Mouse (Mus musculus): ENCODE results near the gene Tsr2. TPM values are rescaled to one million over a fixed set of nuclear protein-coding genes. Genes with fewer than 3 reads are reported as not detected.

Tsr2 gene
- polyA plus RNA-seq, 1 experiment = 2.7 TPM

DNA sequence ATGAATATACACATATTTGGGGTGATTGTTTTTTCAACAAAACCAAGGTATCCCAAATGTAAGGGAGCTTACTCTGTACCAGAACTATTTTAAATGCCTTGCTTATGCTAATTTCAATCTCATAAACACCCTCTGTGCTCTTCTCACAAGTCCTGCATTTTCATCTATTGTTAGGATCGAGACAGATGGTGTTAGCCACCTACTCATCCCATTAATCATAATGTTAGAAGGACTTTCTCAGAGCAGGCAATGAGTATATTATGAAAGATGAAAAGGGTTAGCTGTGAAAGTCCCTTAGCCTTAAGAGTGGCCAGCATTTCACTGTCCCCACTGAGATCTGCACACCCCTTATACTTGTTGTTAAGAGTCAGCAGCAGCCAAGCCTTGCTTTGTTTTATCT lies 8.9 kb downstream of the Tsr2 start:
- Histone ChIP-seq H3K4me3 (ENCODE audit: control insufficient read depth, low read depth, low read length) (no peak overlapping the region), H3K4me1 (ENCODE audit: control insufficient read depth, insufficient read depth, low read length) (no peaks in the 10 kb centered on the region), H3K27ac (ENCODE audit: control insufficient read depth, insufficient read depth, low read depth, low read length) (no peak overlapping the region), H3K36me3 (ENCODE audit: control insufficient read depth, insufficient read depth, low read length) (no peaks in the 10 kb centered on the region), H3K27me3 (ENCODE audit: control insufficient read depth, insufficient read depth, low read length) (no peaks in the 10 kb centered on the region)
- no peak for TF ChIP-seq CTCF (IDR thresholded peaks at IDR 0.05; ENCODE audit: control insufficient read depth, insufficient read depth, insufficient replicate concordance, low read depth, low read length)
- TF ChIP-seq POLR2A (IDR thresholded peaks at IDR 0.05; ENCODE audit: control insufficient read depth, low read depth, low read length) = no peak

DNA sequence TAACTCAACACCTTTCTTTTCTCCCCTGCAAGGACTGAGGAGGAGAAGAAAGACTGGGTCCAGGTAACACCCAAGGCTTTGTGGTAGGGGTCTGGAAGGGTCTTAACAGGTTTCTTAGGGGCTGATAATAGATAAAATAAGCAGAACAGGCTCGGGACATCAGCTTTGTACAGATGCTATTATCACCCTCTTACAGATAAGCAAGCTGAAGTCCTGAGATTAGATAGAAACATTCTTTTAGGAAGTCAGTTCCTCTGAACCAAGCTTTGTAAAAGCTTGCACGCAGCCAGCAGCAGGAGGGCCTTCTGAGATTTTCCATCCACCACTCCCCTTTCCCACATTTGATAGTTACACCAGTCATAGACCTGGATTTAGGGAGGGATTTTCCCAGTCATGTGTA lies 10.7 kb downstream of the Tsr2 start:
- no peaks in the 10 kb centered on the region for H3K36me3 ChIP-seq (ENCODE audit: control insufficient read depth, insufficient read depth, low read length)
- H3K27ac ChIP-seq (ENCODE audit: control insufficient read depth, insufficient read depth, low read depth, low read length) = no peak overlapping the region
- H3K4me3 ChIP-seq (ENCODE audit: control insufficient read depth, low read depth, low read length) = no peak overlapping the region
- TF ChIP-seq POLR2A (IDR thresholded peaks at IDR 0.05; ENCODE audit: control insufficient read depth, low read depth, low read length) (no peak), CTCF (IDR thresholded peaks at IDR 0.05; ENCODE audit: control insufficient read depth, insufficient read depth, insufficient replicate concordance, low read depth, low read length) (no peak)
- H3K4me1 ChIP-seq (ENCODE audit: control insufficient read depth, insufficient read depth, low read length) = no peaks in the 10 kb centered on the region
- no peaks in the 10 kb centered on the region for H3K27me3 ChIP-seq (ENCODE audit: control insufficient read depth, insufficient read depth, low read length)

DNA sequence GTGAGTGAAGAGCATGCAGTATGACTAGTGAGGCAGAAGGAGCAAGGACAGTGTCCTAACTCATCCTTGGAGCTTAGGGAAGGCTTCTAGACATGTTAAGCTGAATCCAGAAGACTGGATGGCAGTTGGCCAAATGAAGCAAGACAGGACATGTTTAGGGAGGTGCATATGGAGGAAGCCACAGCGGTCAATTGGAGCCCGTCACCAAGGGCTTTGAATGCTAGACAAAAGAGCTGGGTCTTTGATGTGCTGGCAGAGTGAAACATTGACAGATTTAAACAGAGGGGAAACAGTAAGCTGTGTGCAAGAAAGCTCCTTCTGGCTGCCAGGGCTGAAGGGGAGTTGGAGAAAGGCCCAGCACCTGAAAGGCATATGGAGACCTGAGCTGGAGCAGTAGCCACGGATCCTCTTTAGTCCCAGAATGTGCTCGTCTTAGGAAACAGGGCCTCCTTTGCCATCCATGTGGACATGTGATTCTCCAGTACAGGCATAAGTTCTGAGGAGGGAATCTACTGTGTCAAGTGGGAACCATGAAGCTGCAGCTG lies 19.3 kb downstream of the Tsr2 start:
- no peaks in the 10 kb centered on the region for H3K27me3 ChIP-seq (ENCODE audit: control insufficient read depth, insufficient read depth, low read length)
- peak overlapping the region; percentile 21; the same call in 1 of the 2 replicates for H3K4me3 ChIP-seq (ENCODE audit: control insufficient read depth, low read depth, low read length)
- no peak overlapping the region for H3K27ac ChIP-seq (ENCODE audit: control insufficient read depth, insufficient read depth, low read depth, low read length)
- no peak for TF ChIP-seq CTCF (IDR thresholded peaks at IDR 0.05; ENCODE audit: control insufficient read depth, insufficient read depth, insufficient replicate concordance, low read depth, low read length)
- TF ChIP-seq POLR2A (IDR thresholded peaks at IDR 0.05; ENCODE audit: control insufficient read depth, low read depth, low read length) = no peak
- H3K4me1 ChIP-seq (ENCODE audit: control insufficient read depth, insufficient read depth, low read length) = no peaks in the 10 kb centered on the region
- no peaks in the 10 kb centered on the region for H3K36me3 ChIP-seq (ENCODE audit: control insufficient read depth, insufficient read depth, low read length)

DNA sequence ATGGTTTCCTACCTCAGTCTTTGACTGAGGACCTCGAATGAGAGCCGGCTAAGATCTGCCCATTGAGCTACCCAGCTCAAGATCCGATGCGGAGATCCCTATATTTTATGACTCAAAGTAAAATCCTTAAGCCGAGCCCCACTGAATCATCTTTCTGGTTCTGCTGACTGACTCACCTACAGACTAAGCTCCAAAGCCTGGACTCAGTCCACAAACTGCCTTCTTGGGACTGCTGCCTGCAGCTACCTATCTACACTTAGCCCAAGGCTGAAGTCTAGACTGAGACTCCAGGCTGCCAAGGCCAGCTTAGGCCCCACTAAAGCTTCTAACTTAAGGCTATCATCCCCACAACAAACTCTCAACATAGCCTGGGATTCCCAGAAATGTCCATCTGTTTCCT lies 20.3 kb downstream of the Tsr2 start:
- no peaks in the 10 kb centered on the region for H3K27me3 ChIP-seq (ENCODE audit: control insufficient read depth, insufficient read depth, low read length)
- TF ChIP-seq POLR2A (IDR thresholded peaks at IDR 0.05; ENCODE audit: control insufficient read depth, low read depth, low read length) (no peak), CTCF (IDR thresholded peaks at IDR 0.05; ENCODE audit: control insufficient read depth, insufficient read depth, insufficient replicate concordance, low read depth, low read length) (no peak)
- no peak overlapping the region for H3K4me3 ChIP-seq (ENCODE audit: control insufficient read depth, low read depth, low read length)
- no peaks in the 10 kb centered on the region for H3K36me3 ChIP-seq (ENCODE audit: control insufficient read depth, insufficient read depth, low read length)
- H3K4me1 ChIP-seq (ENCODE audit: control insufficient read depth, insufficient read depth, low read length) = no peaks in the 10 kb centered on the region
- H3K27ac ChIP-seq (ENCODE audit: control insufficient read depth, insufficient read depth, low read depth, low read length) = no peak overlapping the region

DNA sequence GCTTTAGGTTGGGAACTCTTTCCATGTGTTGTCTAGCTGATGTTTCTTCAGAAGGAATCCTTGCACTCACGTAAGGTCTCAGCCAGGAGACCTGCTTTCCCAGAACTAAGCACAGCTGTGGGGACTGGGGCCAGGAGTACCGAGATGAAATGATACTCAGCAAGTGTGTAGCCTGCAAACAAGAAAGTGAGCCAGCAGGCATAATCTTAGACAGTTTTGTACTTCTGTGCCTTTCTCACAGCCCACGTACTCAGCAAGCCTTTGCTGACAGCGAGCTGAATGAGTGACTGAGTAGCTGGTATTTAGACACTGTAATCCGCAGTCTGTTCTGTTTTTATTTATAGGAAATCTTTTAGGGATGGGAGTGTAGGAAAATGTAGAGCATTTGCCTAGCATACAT lies 28.5 kb downstream of the Tsr2 start:
- TF ChIP-seq POLR2A (IDR thresholded peaks at IDR 0.05; ENCODE audit: control insufficient read depth, low read depth, low read length) = no peak
- TF ChIP-seq CTCF (IDR thresholded peaks at IDR 0.05; ENCODE audit: control insufficient read depth, insufficient read depth, insufficient replicate concordance, low read depth, low read length) = no peak
- H3K4me3 ChIP-seq (ENCODE audit: control insufficient read depth, low read depth, low read length) = no peak overlapping the region
- no peak overlapping the region for H3K27ac ChIP-seq (ENCODE audit: control insufficient read depth, insufficient read depth, low read depth, low read length)
- H3K36me3 ChIP-seq (ENCODE audit: control insufficient read depth, insufficient read depth, low read length) = no peaks in the 10 kb centered on the region
- H3K27me3 ChIP-seq (ENCODE audit: control insufficient read depth, insufficient read depth, low read length) = no peaks in the 10 kb centered on the region
- no peaks in the 10 kb centered on the region for H3K4me1 ChIP-seq (ENCODE audit: control insufficient read depth, insufficient read depth, low read length)

DNA sequence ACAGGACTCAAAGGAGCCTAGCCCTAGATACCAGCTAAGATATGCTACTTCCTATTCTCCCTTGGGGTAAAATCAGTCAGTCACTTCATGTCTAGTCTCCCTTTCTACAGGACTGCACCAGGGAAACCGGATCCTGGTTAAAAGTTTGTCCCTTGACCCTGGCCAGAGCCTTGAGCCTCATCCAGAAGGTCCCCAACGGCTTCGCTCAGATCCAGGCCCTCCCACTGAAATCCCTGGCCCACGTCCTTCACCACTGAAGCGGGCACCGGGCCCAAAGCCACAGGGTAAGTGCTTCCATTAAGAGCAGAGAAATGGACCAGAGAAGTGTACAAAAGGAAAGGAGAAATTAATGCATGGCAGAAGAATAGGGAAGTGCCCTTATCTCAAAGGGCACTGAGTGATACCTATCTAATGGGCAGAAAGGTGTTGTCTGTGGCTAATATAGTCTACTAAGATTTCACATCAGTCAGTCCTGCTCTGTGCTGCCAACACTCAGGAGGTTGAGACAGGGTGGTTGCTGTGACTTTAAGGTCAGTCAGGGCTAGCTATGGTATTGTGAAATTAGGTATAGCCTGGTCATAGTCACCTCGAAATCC lies 30.2 kb downstream of the Tsr2 start:
- Histone ChIP-seq H3K27me3 (ENCODE audit: control insufficient read depth, insufficient read depth, low read length) (no peaks in the 10 kb centered on the region), H3K27ac (ENCODE audit: control insufficient read depth, insufficient read depth, low read depth, low read length) (no peak overlapping the region), H3K4me1 (ENCODE audit: control insufficient read depth, insufficient read depth, low read length) (no peaks in the 10 kb centered on the region), H3K36me3 (ENCODE audit: control insufficient read depth, insufficient read depth, low read length) (no peaks in the 10 kb centered on the region), H3K4me3 (ENCODE audit: control insufficient read depth, low read depth, low read length) (no peak overlapping the region)
- TF ChIP-seq CTCF (IDR thresholded peaks at IDR 0.05; ENCODE audit: control insufficient read depth, insufficient read depth, insufficient replicate concordance, low read depth, low read length) (no peak), POLR2A (IDR thresholded peaks at IDR 0.05; ENCODE audit: control insufficient read depth, low read depth, low read length) (no peak)

DNA sequence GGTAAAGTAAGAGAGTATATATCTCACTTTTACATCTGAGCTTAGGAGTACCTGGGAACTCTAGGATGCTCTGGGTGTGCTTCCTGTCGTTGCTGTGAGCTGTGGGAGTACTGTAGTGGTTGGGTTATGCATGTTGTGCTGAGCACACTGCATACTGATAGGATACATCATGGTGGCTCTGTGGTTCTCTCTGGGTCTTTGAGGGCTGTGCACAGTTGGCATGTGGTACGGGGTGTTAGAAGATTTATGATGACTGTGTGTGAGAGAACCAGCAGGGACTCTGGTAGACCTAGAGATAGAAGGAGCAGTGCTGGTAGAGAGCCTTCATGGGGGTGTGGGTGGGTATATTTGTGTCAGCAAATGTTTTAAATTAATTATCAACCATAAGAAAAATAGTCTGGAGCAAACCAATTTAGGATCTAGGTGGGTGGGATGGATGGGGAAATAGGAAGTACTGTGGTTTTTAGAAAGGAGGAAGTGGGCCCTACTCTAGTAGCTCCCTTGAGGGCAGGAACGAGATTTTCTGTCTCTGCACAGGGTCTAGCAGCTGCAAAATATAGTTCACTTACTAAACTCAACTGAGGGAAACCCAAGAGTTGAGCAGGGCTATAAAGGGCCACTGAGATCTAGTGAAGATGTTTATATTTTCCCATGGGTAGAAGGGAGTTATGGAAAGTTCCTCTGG lies 34.6 kb downstream of the Tsr2 start:
- no peak overlapping the region for H3K27ac ChIP-seq (ENCODE audit: control insufficient read depth, insufficient read depth, low read depth, low read length)
- no peaks in the 10 kb centered on the region for H3K36me3 ChIP-seq (ENCODE audit: control insufficient read depth, insufficient read depth, low read length)
- H3K27me3 ChIP-seq (ENCODE audit: control insufficient read depth, insufficient read depth, low read length) = no peaks in the 10 kb centered on the region
- H3K4me1 ChIP-seq (ENCODE audit: control insufficient read depth, insufficient read depth, low read length) = no peaks in the 10 kb centered on the region
- H3K4me3 ChIP-seq (ENCODE audit: control insufficient read depth, low read depth, low read length) = no peak overlapping the region
- TF ChIP-seq POLR2A (IDR thresholded peaks at IDR 0.05; ENCODE audit: control insufficient read depth, low read depth, low read length) (no peak), CTCF (IDR thresholded peaks at IDR 0.05; ENCODE audit: control insufficient read depth, insufficient read depth, insufficient replicate concordance, low read depth, low read length) (no peak)

Measured in testis, adult 2 months (tissue).